ENCODE assay signal across 1 mouse cellular context in genomic region chr11:94472916-94473706, GRCm38 (mm10).
TF ChIP-seq lines count a peak whose summit lies in the region.

No protein-coding gene starts in this region.

TF ChIP-seq in CH12.LX, 34 proteins besides CTCF, POLR2A, EP300 and RAD21 (continued from another document):
- TF ChIP-seq UBTF (IDR thresholded peaks at IDR 0.05; ENCODE audit: low read depth, low read length): 0 out of 2 replicates have a peak, but pooled peaks have one; percentile 22
- TF ChIP-seq HCFC1 (IDR thresholded peaks at IDR 0.05; ENCODE audit: low read depth, low read length): no peak
